Mouse (Mus musculus): ENCODE results near the gene Rph3al.

GRCm38 (mm10) chr11:75796536-75797246 lies 141.5 kb downstream of the Rph3al start:
- TF ChIP-seq POLR2A (IDR thresholded peaks at IDR 0.05; ENCODE audit: insufficient read depth, low read depth, low read length), result no peak
- TF ChIP-seq CTCF (IDR thresholded peaks at IDR 0.05; ENCODE audit: insufficient read depth, low read depth, low read length), result no peak
